Mouse (Mus musculus): ENCODE results near the gene Crabp2. TPM values are rescaled to one million over a fixed set of nuclear protein-coding genes. Genes with fewer than 3 reads are reported as not detected.
A peak's percentile ranks its signal among the peaks of the same experiment; 100 is the strongest.

The Crabp2 gene
- total RNA-seq, 2 experiments from 2014 or later = not detected

GRCm38 (mm10) chr3:87982836-87983601, 34.6 kb downstream of the Crabp2 start:
- no peak for ATAC-seq (ENCODE audit: poor library complexity, severe bottlenecking)

GRCm38 (mm10) chr3:87983627-87984026, 35.2 kb downstream of the Crabp2 start:
- no peak for ATAC-seq (ENCODE audit: poor library complexity, severe bottlenecking)

GRCm38 (mm10) chr3:87984094-87984493, 35.6 kb downstream of the Crabp2 start:
- ATAC-seq (ENCODE audit: poor library complexity, severe bottlenecking) = no peak

DNA sequence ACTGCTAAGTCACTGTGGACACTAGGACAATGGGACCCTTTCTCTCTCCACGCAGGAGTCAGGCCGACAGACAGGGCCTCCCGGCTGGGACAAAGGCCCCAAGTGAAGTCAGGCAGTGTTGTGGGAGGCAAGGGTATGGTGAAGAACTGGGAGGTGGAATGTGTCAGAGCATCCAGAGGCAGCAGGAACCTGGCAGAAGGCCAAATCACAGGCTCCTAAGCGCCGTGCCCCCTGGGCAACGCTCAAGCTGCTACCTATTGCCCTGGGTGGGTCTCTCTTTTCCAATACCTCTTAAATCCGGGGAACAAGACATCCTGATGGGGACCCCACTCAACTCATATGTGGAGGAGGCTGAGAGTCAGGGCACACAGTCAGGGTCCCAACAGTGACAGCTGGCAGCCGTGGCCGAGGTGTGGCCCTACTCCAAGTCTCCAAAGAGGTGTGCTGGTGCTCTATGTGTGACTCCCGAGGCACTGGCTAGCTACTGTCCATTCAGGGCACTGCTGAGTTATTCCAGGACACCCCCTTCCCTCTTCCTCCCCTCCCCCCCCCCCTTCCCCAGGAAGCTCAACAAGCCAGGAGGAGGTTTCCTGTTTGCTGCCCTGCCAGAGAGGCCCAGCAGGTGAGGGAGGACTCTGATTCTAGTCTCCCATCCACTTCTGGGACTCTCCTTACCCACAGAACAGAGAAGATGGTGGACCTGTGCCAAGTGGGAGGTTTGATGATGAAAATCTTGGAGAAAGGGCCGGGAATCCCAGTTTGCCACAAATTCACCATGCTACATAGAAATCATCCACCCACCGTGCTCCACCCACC, 37.2 kb downstream of the Crabp2 start:
- no peak for ATAC-seq (ENCODE audit: poor library complexity, severe bottlenecking)

DNA sequence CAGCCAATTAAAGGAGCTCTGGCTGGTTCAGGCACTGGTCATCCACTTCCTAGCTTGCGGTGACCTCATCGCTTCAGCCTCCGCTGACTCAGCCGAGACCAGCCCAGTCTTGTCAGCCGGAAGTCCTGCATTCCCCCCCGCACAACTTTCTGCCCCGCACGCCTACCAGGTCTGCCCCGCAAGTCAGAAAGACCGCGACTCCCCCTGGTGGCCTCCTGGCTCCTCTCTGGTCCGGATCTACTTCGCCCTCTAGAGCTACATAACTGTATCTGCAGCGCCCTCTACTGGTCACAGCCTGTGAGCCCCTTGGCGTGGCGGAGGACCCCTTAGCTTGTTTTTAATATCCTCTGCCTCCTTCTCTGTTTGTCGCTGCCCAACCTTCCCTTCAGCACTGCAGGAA, 38.4 kb downstream of the Crabp2 start:
- ATAC-seq (ENCODE audit: poor library complexity, severe bottlenecking) = peak; percentile 88

DNA sequence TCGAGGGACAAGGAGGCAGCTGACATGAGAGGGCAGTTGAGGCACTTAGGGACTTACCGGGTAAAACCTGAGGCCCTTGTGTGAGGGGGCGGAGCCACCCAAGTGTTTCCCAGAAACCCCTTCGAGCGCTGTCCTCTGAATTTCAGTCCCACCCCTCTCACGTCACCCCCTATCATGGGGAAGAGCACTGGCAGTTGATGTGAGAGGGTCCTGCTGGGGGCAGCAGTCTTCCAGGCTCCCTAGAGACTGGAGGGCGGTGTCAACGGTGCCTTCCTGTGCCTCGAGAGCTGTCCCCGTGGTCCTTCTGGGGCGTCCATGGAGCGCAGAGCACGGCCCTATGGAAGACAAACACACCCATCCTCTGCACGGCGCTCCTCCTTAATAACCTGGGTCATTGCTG, 39.2 kb downstream of the Crabp2 start:
- no peak for ATAC-seq (ENCODE audit: poor library complexity, severe bottlenecking)

DNA sequence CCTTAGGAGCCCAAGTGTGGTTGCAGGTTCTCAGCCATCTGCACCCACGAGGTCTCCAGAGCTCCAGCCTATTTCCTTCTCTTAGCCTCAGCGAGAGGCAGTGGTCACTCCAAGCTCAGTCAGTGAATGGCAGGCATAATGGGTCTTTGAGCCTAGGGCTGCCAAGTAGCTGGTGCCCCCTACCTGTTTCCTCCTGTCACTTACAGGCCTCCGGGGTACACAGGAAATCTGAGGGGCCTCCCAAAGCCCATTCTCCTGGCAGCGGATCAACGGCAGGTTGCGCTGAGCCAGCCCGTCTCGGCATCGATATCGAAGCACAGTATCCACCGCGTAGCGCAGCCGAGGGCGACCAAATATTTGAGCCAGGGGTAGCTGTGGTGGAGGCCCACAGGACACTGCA, 39.6 kb downstream of the Crabp2 start:
- ATAC-seq (ENCODE audit: poor library complexity, severe bottlenecking) = no peak

GRCm38 (mm10) chr3:87989935-87990334, 41.5 kb downstream of the Crabp2 start:
- no peak for ATAC-seq (ENCODE audit: poor library complexity, severe bottlenecking)

GRCm38 (mm10) chr3:87993436-87993835, 45.0 kb downstream of the Crabp2 start:
- peak; percentile 89 for ATAC-seq (ENCODE audit: poor library complexity, severe bottlenecking)

DNA sequence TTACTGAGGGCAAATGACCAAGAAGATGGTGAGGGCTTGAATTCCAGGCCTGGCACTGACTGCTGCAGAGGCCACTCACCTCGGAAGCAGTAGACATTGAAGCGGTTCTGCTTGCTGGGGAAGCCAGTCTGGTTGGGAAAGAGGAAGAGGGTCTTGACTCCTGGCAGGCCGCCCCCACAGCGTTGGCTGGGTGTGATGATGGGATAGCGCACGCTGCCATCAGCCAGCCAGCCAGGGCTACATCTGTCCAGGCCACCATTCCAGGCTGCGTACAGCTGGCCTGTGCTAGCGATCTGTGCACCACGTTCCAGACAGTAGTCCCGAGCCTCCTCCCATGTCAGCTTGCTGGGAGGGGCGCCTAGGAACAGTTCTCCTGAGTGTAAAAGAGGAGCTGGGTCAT, 46.9 kb downstream of the Crabp2 start:
- ATAC-seq (ENCODE audit: poor library complexity, severe bottlenecking) = no peak

DNA sequence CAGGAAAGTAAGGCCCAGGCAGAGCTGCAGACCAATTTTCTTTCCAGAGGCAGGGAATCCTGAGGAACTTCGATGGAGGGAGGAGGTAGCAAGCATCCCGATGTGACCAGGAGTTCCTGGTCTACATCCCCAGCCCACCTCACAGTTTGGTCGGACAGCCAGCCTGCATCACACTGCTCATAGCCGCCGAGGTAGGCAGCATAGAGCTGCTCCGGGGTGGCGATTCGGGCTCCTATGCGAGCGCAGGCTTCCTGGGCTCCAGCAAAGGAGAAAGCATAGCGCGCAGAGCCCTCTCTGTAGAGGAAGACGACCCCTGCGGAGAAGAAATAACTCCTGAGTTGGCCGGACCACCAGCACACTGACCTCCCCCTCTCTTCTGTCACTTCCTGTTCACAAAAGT, 47.9 kb downstream of the Crabp2 start:
- no peak for ATAC-seq (ENCODE audit: poor library complexity, severe bottlenecking)

DNA sequence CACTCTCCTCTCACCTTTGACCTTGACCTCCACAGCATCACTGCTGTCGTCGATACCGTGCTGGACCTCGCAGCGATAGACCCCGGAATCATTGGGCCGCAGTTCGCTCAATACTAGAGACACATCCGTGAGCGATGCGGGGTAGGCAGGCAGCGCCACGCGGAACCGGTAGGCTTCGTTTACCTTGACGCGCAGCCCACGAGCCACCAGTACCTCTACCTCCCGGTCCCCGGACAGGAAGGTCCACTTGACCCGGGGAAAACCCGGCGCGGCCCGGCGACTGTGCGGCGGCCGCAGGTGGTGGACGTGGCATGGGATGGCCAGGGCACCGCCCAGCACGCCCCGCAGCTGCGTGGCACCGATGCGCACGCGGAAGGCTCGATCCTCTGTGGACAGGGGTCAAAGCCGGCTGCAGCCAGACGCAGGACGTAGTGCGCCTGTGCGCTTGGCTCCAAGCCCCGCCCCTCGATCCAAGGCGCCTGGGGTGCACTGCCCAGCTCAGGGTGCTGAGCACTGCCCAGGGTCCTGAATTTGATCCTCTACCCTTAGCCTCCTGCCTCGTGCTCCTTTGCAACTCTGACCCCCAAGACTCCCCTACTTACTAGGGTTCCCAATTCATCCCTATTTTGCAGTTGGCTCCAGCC, 48.6 kb downstream of the Crabp2 start:
- no peak for ATAC-seq (ENCODE audit: poor library complexity, severe bottlenecking)

- ATAC-seq (ENCODE audit: poor library complexity, severe bottlenecking) = no peak
These were observed 50.3 kb downstream of the Crabp2 start for GRCm38 (mm10) chr3:87998747-87999146.

DNA sequence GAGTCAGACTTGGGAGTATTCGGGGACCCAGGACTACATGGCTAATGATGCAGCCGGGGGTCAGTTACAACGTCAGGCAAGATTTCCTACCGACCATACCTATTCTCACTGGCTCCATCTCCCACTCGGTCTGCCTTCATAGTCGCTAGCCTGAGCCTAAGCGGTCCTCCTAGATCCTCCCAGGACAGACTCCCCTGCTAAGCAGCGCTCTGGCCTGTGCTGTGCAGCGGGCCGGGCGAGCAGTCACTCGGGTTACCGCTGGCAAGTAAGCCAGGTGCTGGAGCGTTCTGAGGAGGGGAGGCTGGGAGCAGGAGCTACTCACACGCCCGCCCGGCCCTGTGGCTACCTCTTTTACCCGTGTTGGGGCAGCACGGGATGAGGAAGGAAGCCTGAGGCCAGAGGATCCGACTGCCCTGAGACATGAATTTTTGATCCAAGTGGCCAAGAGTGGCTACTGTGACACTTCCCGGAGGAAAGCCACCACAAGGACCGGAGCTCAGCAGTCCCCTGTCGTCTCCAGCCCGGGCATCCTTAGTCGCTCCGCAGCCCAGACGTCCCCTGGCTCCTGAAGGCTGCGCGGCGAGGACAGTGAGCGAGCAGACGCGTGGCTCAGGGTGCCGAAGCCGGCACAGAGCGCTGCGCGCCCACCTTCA, 50.9 kb downstream of the Crabp2 start:
- ATAC-seq (ENCODE audit: poor library complexity, severe bottlenecking) = no peak

- ATAC-seq (ENCODE audit: poor library complexity, severe bottlenecking) = no peak
These were observed 51.7 kb downstream of the Crabp2 start, which contains the start of gene Bcan for GRCm38 (mm10) chr3:88000181-88000580. Gene Bcan (minus strand): TSS chr3:88000230.

- ATAC-seq (ENCODE audit: poor library complexity, severe bottlenecking) = no peak
These were observed 52.5 kb downstream of the Crabp2 start for GRCm38 (mm10) chr3:88000816-88001595.

GRCm38 (mm10) chr3:88002291-88002976, 54.0 kb downstream of the Crabp2 start:
- no peak for ATAC-seq (ENCODE audit: poor library complexity, severe bottlenecking)
